Mouse (Mus musculus): ENCODE data around the gene Olfr263. TPM values are rescaled to one million over a fixed set of nuclear protein-coding genes. Genes with fewer than 3 reads are reported as not detected.

Olfr263 gene
- total RNA-seq, 2 experiments from 2014 or later = not detected

DNA sequence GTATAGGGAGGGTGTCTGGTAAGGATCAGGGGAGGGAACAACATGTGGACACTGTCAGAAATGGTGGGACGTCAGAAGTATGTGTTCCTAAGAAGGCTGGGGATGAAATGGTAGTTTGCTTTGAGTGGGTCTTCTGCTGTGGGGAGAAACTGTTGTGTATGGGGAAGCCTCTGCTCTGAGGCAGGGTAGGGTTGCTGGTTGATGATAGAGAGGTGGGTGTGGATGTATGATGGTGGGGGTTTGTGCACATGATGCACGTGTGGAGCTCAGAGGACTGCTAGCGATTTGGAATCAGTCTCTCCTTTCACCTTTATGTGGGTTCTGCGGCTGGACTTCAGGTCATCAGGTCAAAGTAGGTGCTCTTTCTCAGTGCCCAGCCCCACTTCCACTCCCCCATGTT, 56.1 kb downstream of the Olfr263 start:
- intact Hi-C loops (cut with DNase I) = no loop called here
- DNase-seq (ENCODE audit: low spot score) = no peak

Other genes starting within 250 kb of the Olfr263 start
- not detected for gene Olfr1370, start 54.7 kb upstream of the Olfr263 start, total RNA-seq (2021)
- not detected for gene Olfr1369-ps1, start 18.2 kb upstream of the Olfr263 start, total RNA-seq (2021)
- not detected for gene Olfr1368, start 16.2 kb downstream of the Olfr263 start, total RNA-seq (2021)
- 10 to 100 TPM; 18.8 to 19.0 TPM for gene Trim27, start 49.8 kb downstream of the Olfr263 start, total RNA-seq (2021)
- not detected for gene Gpx5, start 163.1 kb downstream of the Olfr263 start, total RNA-seq (2021)
- not detected for gene Gpx6, start 182.5 kb downstream of the Olfr263 start, total RNA-seq (2021)
- gene Olfr1367, start 217.3 kb downstream of the Olfr263 start, total RNA-seq (2021) = not detected
- 1 to 10 TPM; 5.0 to 5.4 TPM for gene Zscan12, start 233.2 kb downstream of the Olfr263 start, total RNA-seq (2021)